Mouse (Mus musculus): ENCODE data around the gene Dgcr8.

DNA sequence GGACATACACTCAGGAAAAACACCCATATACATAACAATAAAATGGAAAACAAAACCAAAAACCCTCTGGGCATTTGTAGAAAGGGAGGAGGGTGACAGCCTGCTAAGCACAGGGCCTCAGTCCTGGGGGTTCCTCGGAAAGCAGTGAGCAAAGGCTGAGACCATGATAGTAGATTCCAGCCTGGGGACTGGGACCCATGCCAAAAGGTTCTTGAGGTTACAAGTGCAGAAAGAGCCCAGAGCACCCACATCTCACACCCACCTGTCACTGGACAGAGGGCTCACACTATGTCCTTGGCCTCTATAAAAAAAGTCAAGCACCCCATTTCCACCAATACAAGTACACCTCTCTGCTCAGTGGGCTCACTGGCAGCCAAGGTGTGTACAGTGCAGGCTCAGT, 39.5 kb upstream of the Dgcr8 start:
- TF ChIP-seq CTCF (IDR thresholded peaks at IDR 0.05; ENCODE audit: control insufficient read depth, insufficient read depth, low read length) (no peak), POLR2A (IDR thresholded peaks at IDR 0.05; ENCODE audit: borderline replicate concordance, control insufficient read depth, low read depth, low read length) (no peak)
